Mouse (Mus musculus): ENCODE results near the gene Spag5. TPM values are rescaled to one million over a fixed set of nuclear protein-coding genes. Genes with fewer than 3 reads are reported as not detected.

Spag5 gene
- polyA plus RNA-seq, 1 experiment from 2014 or later: 26.3 TPM

GRCm38 (mm10) chr11:78358330-78359007, 57.1 kb downstream of the Spag5 start:
- ATAC-seq (ENCODE audit: insufficient number of reproducible peaks, low FRiP score, low TSS enrichment, low read depth): no peak
- Histone ChIP-seq H3K9ac (no peak overlapping the region), H3K4me3 (no peak overlapping the region)

DNA sequence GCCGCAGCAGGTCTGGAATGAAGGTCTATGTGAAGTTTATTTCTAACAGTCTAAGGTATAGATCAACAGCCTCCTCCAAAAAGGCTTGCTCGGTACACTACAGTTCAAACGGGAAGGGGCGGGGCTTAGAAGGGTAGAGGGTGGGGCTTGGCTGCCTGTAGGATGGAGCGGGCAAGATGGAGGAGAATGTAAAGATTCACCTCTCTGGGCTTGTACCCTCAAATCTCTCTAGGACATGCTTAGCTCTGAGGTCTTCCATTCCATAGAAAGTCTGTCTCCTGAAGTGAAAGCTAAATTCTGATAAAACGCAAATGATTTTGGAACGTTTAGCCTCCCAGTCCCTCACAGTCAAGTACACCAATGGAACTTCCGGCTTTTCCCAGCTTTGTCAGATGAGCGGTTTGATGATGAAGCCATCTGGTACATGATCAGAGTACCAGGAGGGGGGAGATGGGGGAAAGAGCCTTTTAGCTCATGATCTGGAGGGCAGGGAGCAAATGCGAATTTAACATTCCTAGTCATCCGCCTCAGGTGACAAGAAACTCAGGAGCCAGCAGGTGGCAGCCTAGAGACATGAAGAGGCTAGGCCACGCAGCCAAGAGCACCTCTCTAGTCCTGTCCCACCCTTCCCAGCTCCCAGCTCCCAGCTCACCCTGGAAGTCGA, 58.9 kb downstream of the Spag5 start:
- H3K4me3 ChIP-seq: peak overlapping the region; percentile 29
- H3K4me2 ChIP-seq: peak overlapping the region; percentile 36
- 12% methylated on average over 13 of the region's 13 CpGs for WGBS
- ATAC-seq (ENCODE audit: insufficient number of reproducible peaks, low FRiP score, low TSS enrichment, low read depth): peak; percentile 1
- H3K36me3 ChIP-seq: no peaks in the 10 kb centered on the region
- no peaks in the 10 kb centered on the region for H3K9me3 ChIP-seq
- H3K9ac ChIP-seq: no peak overlapping the region
- peaks cover 28% of the 10 kb centered on the region for H3K4me1 ChIP-seq
- H3K27me3 ChIP-seq: no peaks in the 10 kb centered on the region; the same call in 1 of the 2 replicates
- no peak overlapping the region for H3K27ac ChIP-seq

More at GRCm38 (mm10) chr11:78358330-78359007, 57.1 kb downstream of the Spag5 start:
- H3K4me2 ChIP-seq: no peak overlapping the region
- H3K4me1 ChIP-seq: peaks cover 19% of the 10 kb centered on the region
- H3K9me3 ChIP-seq: no peaks in the 10 kb centered on the region
- no peak overlapping the region for H3K27ac ChIP-seq
- no peaks in the 10 kb centered on the region for H3K36me3 ChIP-seq
- WGBS: 15% methylated on average over 22 of the region's 22 CpGs
- no peaks in the 10 kb centered on the region; the same call in 1 of the 2 replicates for H3K27me3 ChIP-seq

DNA sequence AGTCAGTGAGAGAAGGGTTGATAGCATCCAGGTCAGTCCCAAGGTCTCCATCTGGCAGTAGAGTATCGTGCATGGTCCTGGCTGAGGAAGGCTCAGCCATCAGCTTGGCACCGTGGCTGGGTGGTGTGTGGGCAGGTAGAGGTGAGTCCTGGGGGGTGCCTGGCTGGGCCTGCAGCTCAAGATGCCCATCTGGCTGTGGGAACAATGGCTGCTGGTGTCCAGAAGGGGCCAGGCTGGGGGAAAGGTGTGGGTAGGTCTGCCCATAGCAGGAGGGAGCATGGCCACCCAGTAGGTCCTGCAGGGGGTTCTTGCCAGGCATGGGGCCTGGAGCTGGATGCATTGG, 59.4 kb downstream of the Spag5 start:
- 0 out of 2 replicates have a peak, but pooled peaks have one; percentile 3 for ATAC-seq (ENCODE audit: insufficient number of reproducible peaks, low FRiP score, low TSS enrichment, low read depth)
- 51% methylated on average over 2 of the region's 2 CpGs for WGBS
- no peak overlapping the region; the same call in 1 of the 2 replicates for H3K4me2 ChIP-seq

GRCm38 (mm10) chr11:78363309-78364007, 62.1 kb downstream of the Spag5 start:
- Histone ChIP-seq H3K36me3 (no peaks in the 10 kb centered on the region), H3K4me2 (no peak overlapping the region), H3K27me3 (no peaks in the 10 kb centered on the region; the same call in 1 of the 2 replicates), H3K9me3 (no peaks in the 10 kb centered on the region), H3K9ac (no peak overlapping the region), H3K27ac (no peak overlapping the region), H3K4me3 (no peak overlapping the region), H3K4me1 (peaks cover 27% of the 10 kb centered on the region)
- ATAC-seq (ENCODE audit: insufficient number of reproducible peaks, low FRiP score, low TSS enrichment, low read depth): no peak
- WGBS: 41% methylated on average over 13 of the region's 13 CpGs

More for the DNA sequence above, 59.4 kb downstream of the Spag5 start:
- H3K9me3 ChIP-seq: no peaks in the 10 kb centered on the region
- no peaks in the 10 kb centered on the region for H3K36me3 ChIP-seq
- H3K9ac ChIP-seq: no peak overlapping the region
- H3K4me3 ChIP-seq: peak overlapping the region; percentile 29; the same call in 1 of the 2 replicates
- H3K27ac ChIP-seq: no peak overlapping the region
- H3K4me1 ChIP-seq: peaks cover 28% of the 10 kb centered on the region
- H3K27me3 ChIP-seq: no peaks in the 10 kb centered on the region; the same call in 1 of the 2 replicates

GRCm38 (mm10) chr11:78364103-78364502, 62.8 kb downstream of the Spag5 start:
- H3K4me2 ChIP-seq: no peak overlapping the region
- no peaks in the 10 kb centered on the region for H3K27me3 ChIP-seq
- H3K9ac ChIP-seq: no peak overlapping the region
- H3K4me3 ChIP-seq: no peak overlapping the region
- no peaks in the 10 kb centered on the region for H3K9me3 ChIP-seq
- 22% methylated on average over 8 of the region's 8 CpGs for WGBS
- H3K27ac ChIP-seq: no peak overlapping the region
- no peaks in the 10 kb centered on the region for H3K36me3 ChIP-seq
- ATAC-seq (ENCODE audit: insufficient number of reproducible peaks, low FRiP score, low TSS enrichment, low read depth): no peak
- H3K4me1 ChIP-seq: peaks cover 23% of the 10 kb centered on the region

GRCm38 (mm10) chr11:78367456-78368225, 66.3 kb downstream of the Spag5 start:
- H3K4me1 ChIP-seq: peaks cover 16% of the 10 kb centered on the region
- 79% methylated on average over 15 of the region's 15 CpGs for WGBS
- H3K9ac ChIP-seq: no peak overlapping the region
- H3K27ac ChIP-seq: no peak overlapping the region
- no peak overlapping the region for H3K4me3 ChIP-seq
- no peaks in the 10 kb centered on the region for H3K9me3 ChIP-seq
- no peak for ATAC-seq (ENCODE audit: insufficient number of reproducible peaks, low FRiP score, low TSS enrichment, low read depth)
- no peaks in the 10 kb centered on the region for H3K36me3 ChIP-seq
- H3K27me3 ChIP-seq: no peaks in the 10 kb centered on the region
- no peak overlapping the region for H3K4me2 ChIP-seq

DNA sequence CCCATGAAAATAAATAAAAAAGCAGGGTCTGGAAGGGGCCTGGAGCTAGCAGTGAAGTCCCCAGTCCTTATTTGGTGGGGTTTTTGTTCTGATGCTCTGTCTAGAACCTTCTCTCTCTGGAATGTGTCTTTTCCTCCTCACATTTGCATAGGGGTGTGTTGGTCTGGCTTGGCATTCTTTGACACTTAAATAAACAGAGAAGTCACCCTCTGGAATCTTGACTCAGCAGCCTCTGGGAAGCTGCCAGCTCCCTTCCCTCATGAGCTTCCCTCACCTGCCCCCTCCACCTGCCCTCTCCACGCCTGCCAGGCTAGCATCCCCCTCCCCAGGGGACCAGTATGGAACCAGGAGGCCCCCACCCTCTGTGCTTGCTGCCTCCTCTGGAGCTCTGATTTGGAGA, 69.1 kb downstream of the Spag5 start:
- Histone ChIP-seq H3K4me1 (no peaks in the 10 kb centered on the region), H3K4me2 (no peak overlapping the region), H3K27ac (no peak overlapping the region), H3K9me3 (no peaks in the 10 kb centered on the region), H3K36me3 (no peaks in the 10 kb centered on the region), H3K4me3 (no peak overlapping the region), H3K27me3 (no peaks in the 10 kb centered on the region), H3K9ac (no peak overlapping the region)
- WGBS: 38% methylated on average over 1 of the region's 1 CpGs
- no peak for ATAC-seq (ENCODE audit: insufficient number of reproducible peaks, low FRiP score, low TSS enrichment, low read depth)

DNA sequence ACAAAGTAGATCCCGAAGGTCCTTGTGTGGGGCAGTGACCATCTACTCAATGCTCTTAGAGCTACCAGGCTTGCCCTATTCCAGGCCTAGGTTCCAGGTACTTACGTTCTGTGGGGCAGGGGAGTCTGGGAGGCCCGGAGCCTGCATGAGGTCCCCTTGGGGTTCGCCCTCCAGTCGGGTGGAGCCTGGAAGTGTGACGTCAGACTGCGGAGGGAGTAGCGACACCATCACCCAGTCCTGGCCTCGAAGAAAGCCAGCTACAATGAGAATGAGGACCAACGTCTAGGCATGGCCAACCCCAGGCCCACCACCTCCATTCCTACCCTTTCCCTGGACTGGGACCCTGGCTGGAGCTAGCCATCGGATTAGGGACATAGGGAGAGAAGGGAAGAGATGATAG, 70.4 kb downstream of the Spag5 start:
- 83% methylated on average over 11 of the region's 11 CpGs for WGBS
- H3K36me3 ChIP-seq: no peaks in the 10 kb centered on the region
- H3K9me3 ChIP-seq: no peaks in the 10 kb centered on the region
- no peak overlapping the region for H3K27ac ChIP-seq
- H3K4me2 ChIP-seq: no peak overlapping the region
- H3K9ac ChIP-seq: no peak overlapping the region
- no peak overlapping the region for H3K4me3 ChIP-seq
- H3K4me1 ChIP-seq: no peaks in the 10 kb centered on the region
- no peaks in the 10 kb centered on the region for H3K27me3 ChIP-seq
- no peak for ATAC-seq (ENCODE audit: insufficient number of reproducible peaks, low FRiP score, low TSS enrichment, low read depth)

Other genes with a start within 250 kb of the Spag5 start
- gene Eral1, start 221.1 kb upstream of the Spag5 start, polyA plus RNA-seq (2015; fragmentation: Nextera tagmentation; extraction: Ambion mirVana): 30.6 and 33.7 TPM in 2 replicates
- gene Fam222b, start 206.9 kb upstream of the Spag5 start, polyA plus RNA-seq (2015; fragmentation: Nextera tagmentation; extraction: Ambion mirVana): 10.5 and 13.2 TPM in 2 replicates
- gene Traf4, start 135.9 kb upstream of the Spag5 start, polyA plus RNA-seq (2015; fragmentation: Nextera tagmentation; extraction: Ambion mirVana): 65.6 and 67.0 TPM in 2 replicates
- gene Nek8, start 124.9 kb upstream of the Spag5 start, polyA plus RNA-seq (2015; fragmentation: Nextera tagmentation; extraction: Ambion mirVana): 15.4 and 16.2 TPM in 2 replicates
- 31.3 and 32.0 TPM in 2 replicates for gene Tlcd1, start 124.8 kb upstream of the Spag5 start, polyA plus RNA-seq (2015; fragmentation: Nextera tagmentation; extraction: Ambion mirVana)
- gene Rpl23a, start 117.9 kb upstream of the Spag5 start, polyA plus RNA-seq (2015; fragmentation: Nextera tagmentation; extraction: Ambion mirVana): 1,208 and 1,454 TPM in 2 replicates
- 153 and 164 TPM in 2 replicates for gene Rab34, start 113.1 kb upstream of the Spag5 start, polyA plus RNA-seq (2015; fragmentation: Nextera tagmentation; extraction: Ambion mirVana)
- gene Proca1, start 108.1 kb upstream of the Spag5 start, polyA plus RNA-seq (2015; fragmentation: Nextera tagmentation; extraction: Ambion mirVana): 3.1 and 3.5 TPM in 2 replicates
- 93.2 and 97.7 TPM in 2 replicates for gene Sdf2, start 55.8 kb upstream of the Spag5 start, polyA plus RNA-seq (2015; fragmentation: Nextera tagmentation; extraction: Ambion mirVana)
- 27.4 and 28.2 TPM in 2 replicates for gene Supt6, start 55.5 kb upstream of the Spag5 start, polyA plus RNA-seq (2015; fragmentation: Nextera tagmentation; extraction: Ambion mirVana)
- 63.3 and 68.8 TPM in 2 replicates for gene 2610507B11Rik, start 39.8 kb upstream of the Spag5 start, polyA plus RNA-seq (2015; fragmentation: Nextera tagmentation; extraction: Ambion mirVana)
- 0.09 TPM in 1 of 2 replicates, not detected in the other for gene BC030499, start 10.7 kb upstream of the Spag5 start, polyA plus RNA-seq (2015; fragmentation: Nextera tagmentation; extraction: Ambion mirVana)
- gene Aldoc, start 21.4 kb downstream of the Spag5 start, polyA plus RNA-seq (2015; fragmentation: Nextera tagmentation; extraction: Ambion mirVana): 25.0 and 25.5 TPM in 2 replicates
- gene Pigs, start 26.9 kb downstream of the Spag5 start, polyA plus RNA-seq (2015; fragmentation: Nextera tagmentation; extraction: Ambion mirVana): 83.9 and 85.7 TPM in 2 replicates
- 35.8 and 44.3 TPM in 2 replicates for gene Unc119, start 42.0 kb downstream of the Spag5 start, polyA plus RNA-seq (2015; fragmentation: Nextera tagmentation; extraction: Ambion mirVana)
- gene Foxn1, start 85.0 kb downstream of the Spag5 start, polyA plus RNA-seq (2015; fragmentation: Nextera tagmentation; extraction: Ambion mirVana): 3.1 and 3.5 TPM in 2 replicates
- gene Slc13a2, start 120.7 kb downstream of the Spag5 start, polyA plus RNA-seq (2015; fragmentation: Nextera tagmentation; extraction: Ambion mirVana): 0.10 TPM in 1 of 2 replicates, not detected in the other
- 20.2 and 21.3 TPM in 2 replicates for gene Slc46a1, start 164.2 kb downstream of the Spag5 start, polyA plus RNA-seq (2015; fragmentation: Nextera tagmentation; extraction: Ambion mirVana)
- gene Sarm1, start 196.2 kb downstream of the Spag5 start, polyA plus RNA-seq (2015; fragmentation: Nextera tagmentation; extraction: Ambion mirVana): 1.3 and 1.7 TPM in 2 replicates
- 1.7 and 2.7 TPM in 2 replicates for gene Vtn, start 197.6 kb downstream of the Spag5 start, polyA plus RNA-seq (2015; fragmentation: Nextera tagmentation; extraction: Ambion mirVana)
- gene Sebox, start 201.9 kb downstream of the Spag5 start, polyA plus RNA-seq (2015; fragmentation: Nextera tagmentation; extraction: Ambion mirVana): 0.22 TPM in 1 of 2 replicates, not detected in the other
- 39.7 and 41.9 TPM in 2 replicates for gene Tmem199, start 210.6 kb downstream of the Spag5 start, polyA plus RNA-seq (2015; fragmentation: Nextera tagmentation; extraction: Ambion mirVana)
- 163 and 177 TPM in 2 replicates for gene Poldip2, start 210.7 kb downstream of the Spag5 start, polyA plus RNA-seq (2015; fragmentation: Nextera tagmentation; extraction: Ambion mirVana)
- gene Tnfaip1, start 234.8 kb downstream of the Spag5 start, polyA plus RNA-seq (2015; fragmentation: Nextera tagmentation; extraction: Ambion mirVana): 95.1 and 95.3 TPM in 2 replicates
- gene Ift20, start 234.8 kb downstream of the Spag5 start, polyA plus RNA-seq (2015; fragmentation: Nextera tagmentation; extraction: Ambion mirVana): 196 and 206 TPM in 2 replicates
- 89.3 and 92.7 TPM in 2 replicates for gene Tmem97, start 249.2 kb downstream of the Spag5 start, polyA plus RNA-seq (2015; fragmentation: Nextera tagmentation; extraction: Ambion mirVana)

Measured in limb, embryonic 15.5 days (tissue).